Mouse (Mus musculus): ENCODE results near the gene Smg6. TPM values are rescaled to one million over a fixed set of nuclear protein-coding genes. Genes with fewer than 3 reads are reported as not detected.

Gene Smg6
- polyA plus RNA-seq, 1 experiment from 2014 or later = 18.3 TPM

DNA sequence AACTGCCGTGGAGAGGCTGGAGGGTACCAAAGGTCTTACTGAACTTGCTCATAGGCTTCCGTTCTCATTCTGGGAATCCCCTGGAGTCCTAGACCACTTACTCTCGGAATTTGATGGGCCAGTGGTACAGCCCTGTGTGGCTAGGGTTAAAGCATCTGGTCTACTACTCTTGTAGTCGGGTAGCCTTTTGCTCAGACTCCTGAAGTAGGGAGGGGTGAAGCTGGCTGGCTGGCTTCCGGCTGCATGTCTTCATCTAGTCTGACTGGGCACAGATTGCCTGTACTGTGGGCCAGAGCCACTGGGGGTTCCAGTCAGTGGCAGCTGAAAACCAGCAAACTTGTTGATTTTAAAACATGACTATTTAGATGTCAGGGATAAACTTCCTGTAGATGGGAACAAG, 167.0 kb downstream of the Smg6 start:
- Histone ChIP-seq H3K4me1 (no peaks in the 10 kb centered on the region), H3K9me3 (replicated peaks) (no peaks in the 10 kb centered on the region), H3K36me3 (ENCODE audit: poor library complexity, severe bottlenecking) (peaks cover 2% of the 10 kb centered on the region; the same call in 1 of the 2 replicates), H3K9ac (no peak overlapping the region), H3K27me3 (no peaks in the 10 kb centered on the region), H3K4me3 (no peak overlapping the region), H3K4me2 (no peak overlapping the region), H3K27ac (no peak overlapping the region)
- no peak for ATAC-seq
- WGBS = 87% methylated on average over 5 of the region's 5 CpGs

GRCm38 (mm10) chr11:75094759-75095158, 169.1 kb downstream of the Smg6 start:
- no peak overlapping the region for H3K9ac ChIP-seq
- no peak overlapping the region for H3K27ac ChIP-seq
- H3K4me1 ChIP-seq = no peaks in the 10 kb centered on the region
- no peak overlapping the region for H3K4me2 ChIP-seq
- WGBS = 98% methylated on average over 1 of the region's 1 CpGs
- no peak for ATAC-seq
- no peaks in the 10 kb centered on the region for H3K9me3 ChIP-seq (replicated peaks)
- peaks cover 5% of the 10 kb centered on the region; the same call in 1 of the 2 replicates for H3K36me3 ChIP-seq (ENCODE audit: poor library complexity, severe bottlenecking)
- H3K27me3 ChIP-seq = no peaks in the 10 kb centered on the region
- no peak overlapping the region for H3K4me3 ChIP-seq

GRCm38 (mm10) chr11:75102763-75103339, 177.2 kb downstream of the Smg6 start:
- Histone ChIP-seq H3K4me2 (no peak overlapping the region), H3K4me1 (0 out of 2 replicates have a peak, but pooled peaks cover 3% of the 10 kb centered on the region), H3K36me3 (ENCODE audit: poor library complexity, severe bottlenecking) (peaks cover 1% of the 10 kb centered on the region; the same call in 1 of the 2 replicates), H3K9ac (no peak overlapping the region), H3K4me3 (no peak overlapping the region), H3K27me3 (no peaks in the 10 kb centered on the region), H3K9me3 (replicated peaks) (no peaks in the 10 kb centered on the region), H3K27ac (no peak overlapping the region)
- ATAC-seq = no peak
- WGBS = 80% methylated on average over 5 of the region's 5 CpGs

GRCm38 (mm10) chr11:75106614-75107013, 181.0 kb downstream of the Smg6 start:
- WGBS = 74% methylated on average over 5 of the region's 5 CpGs
- Histone ChIP-seq H3K36me3 (ENCODE audit: poor library complexity, severe bottlenecking) (no peaks in the 10 kb centered on the region), H3K9ac (no peak overlapping the region), H3K4me1 (0 out of 2 replicates have a peak, but pooled peaks cover 3% of the 10 kb centered on the region), H3K27ac (no peak overlapping the region), H3K9me3 (replicated peaks) (no peaks in the 10 kb centered on the region), H3K4me3 (no peak overlapping the region), H3K4me2 (no peak overlapping the region), H3K27me3 (no peaks in the 10 kb centered on the region)
- no peak for ATAC-seq

- Histone ChIP-seq H3K9ac (no peak overlapping the region), H3K9me3 (replicated peaks) (no peaks in the 10 kb centered on the region), H3K4me1 (no peaks in the 10 kb centered on the region), H3K27me3 (no peaks in the 10 kb centered on the region), H3K4me2 (no peak overlapping the region), H3K36me3 (ENCODE audit: poor library complexity, severe bottlenecking) (no peaks in the 10 kb centered on the region), H3K27ac (no peak overlapping the region), H3K4me3 (no peak overlapping the region)
- ATAC-seq = no peak
These were observed 183.3 kb downstream of the Smg6 start for GRCm38 (mm10) chr11:75108909-75109308.

GRCm38 (mm10) chr11:75116379-75116778, 190.8 kb downstream of the Smg6 start:
- Histone ChIP-seq H3K36me3 (ENCODE audit: poor library complexity, severe bottlenecking) (no peaks in the 10 kb centered on the region), H3K4me2 (no peak overlapping the region), H3K27me3 (no peaks in the 10 kb centered on the region), H3K4me1 (no peaks in the 10 kb centered on the region), H3K9ac (no peak overlapping the region), H3K4me3 (no peak overlapping the region), H3K27ac (no peak overlapping the region), H3K9me3 (replicated peaks) (no peaks in the 10 kb centered on the region)
- WGBS = 90% methylated on average over 6 of the region's 6 CpGs
- ATAC-seq = no peak

GRCm38 (mm10) chr11:75118141-75118540, 192.5 kb downstream of the Smg6 start:
- H3K9me3 ChIP-seq (replicated peaks) = no peaks in the 10 kb centered on the region
- no peak overlapping the region for H3K4me3 ChIP-seq
- H3K4me2 ChIP-seq = no peak overlapping the region

GRCm38 (mm10) chr11:75119298-75119697, 193.7 kb downstream of the Smg6 start:
- Histone ChIP-seq H3K4me1 (no peaks in the 10 kb centered on the region), H3K27ac (no peak overlapping the region), H3K9ac (no peak overlapping the region), H3K27me3 (no peaks in the 10 kb centered on the region), H3K9me3 (replicated peaks) (no peaks in the 10 kb centered on the region), H3K4me3 (no peak overlapping the region), H3K36me3 (ENCODE audit: poor library complexity, severe bottlenecking) (no peaks in the 10 kb centered on the region), H3K4me2 (no peak overlapping the region)
- 92% methylated on average over 2 of the region's 2 CpGs for WGBS
- no peak for ATAC-seq

More at GRCm38 (mm10) chr11:75118141-75118540, 192.5 kb downstream of the Smg6 start:
- no peak for ATAC-seq
- no peaks in the 10 kb centered on the region for H3K36me3 ChIP-seq (ENCODE audit: poor library complexity, severe bottlenecking)
- no peaks in the 10 kb centered on the region for H3K4me1 ChIP-seq
- 96% methylated on average over 2 of the region's 2 CpGs for WGBS
- H3K27me3 ChIP-seq = no peaks in the 10 kb centered on the region
- no peak overlapping the region for H3K27ac ChIP-seq
- no peak overlapping the region for H3K9ac ChIP-seq

DNA sequence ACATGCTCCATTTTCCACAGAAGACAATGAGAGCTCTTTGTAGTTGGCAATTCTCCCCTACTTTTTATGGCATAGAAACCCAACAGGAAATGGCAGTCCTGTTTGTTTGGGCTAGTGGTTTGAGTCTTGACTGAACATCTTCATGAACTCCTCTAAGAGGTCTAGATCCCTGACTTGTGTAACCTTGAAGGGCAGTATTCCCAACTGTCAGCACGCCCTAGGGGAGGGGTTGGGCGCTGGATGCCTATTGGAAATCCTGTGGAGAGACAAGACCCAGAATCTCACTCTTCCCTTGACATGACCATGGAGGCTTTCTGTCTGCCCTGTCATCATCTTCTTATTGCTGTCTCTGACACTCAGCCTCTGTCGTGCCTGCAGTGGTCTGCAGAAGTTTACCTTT, 194.2 kb downstream of the Smg6 start:
- ATAC-seq = no peak
- Histone ChIP-seq H3K9ac (no peak overlapping the region), H3K4me3 (no peak overlapping the region), H3K4me2 (no peak overlapping the region), H3K36me3 (ENCODE audit: poor library complexity, severe bottlenecking) (no peaks in the 10 kb centered on the region), H3K27ac (no peak overlapping the region), H3K9me3 (replicated peaks) (no peaks in the 10 kb centered on the region), H3K27me3 (no peaks in the 10 kb centered on the region), H3K4me1 (no peaks in the 10 kb centered on the region)
- WGBS = 86% methylated on average over 3 of the region's 3 CpGs

GRCm38 (mm10) chr11:75121348-75121747, 195.7 kb downstream of the Smg6 start:
- H3K9ac ChIP-seq = no peak overlapping the region
- no peaks in the 10 kb centered on the region for H3K9me3 ChIP-seq (replicated peaks)
- ATAC-seq = no peak
- no peak overlapping the region for H3K4me2 ChIP-seq
- no peak overlapping the region for H3K4me3 ChIP-seq
- no peaks in the 10 kb centered on the region for H3K27me3 ChIP-seq
- H3K36me3 ChIP-seq (ENCODE audit: poor library complexity, severe bottlenecking) = no peaks in the 10 kb centered on the region
- 74% methylated on average over 1 of the region's 1 CpGs for WGBS
- H3K27ac ChIP-seq = no peak overlapping the region
- no peaks in the 10 kb centered on the region for H3K4me1 ChIP-seq

GRCm38 (mm10) chr11:75124406-75124805, 198.8 kb downstream of the Smg6 start:
- no peak overlapping the region for H3K27ac ChIP-seq
- no peak overlapping the region for H3K4me3 ChIP-seq
- no peaks in the 10 kb centered on the region for H3K4me1 ChIP-seq
- no peak for ATAC-seq
- no peak overlapping the region for H3K9ac ChIP-seq
- H3K36me3 ChIP-seq (ENCODE audit: poor library complexity, severe bottlenecking) = no peaks in the 10 kb centered on the region
- 92% methylated on average over 2 of the region's 2 CpGs for WGBS
- no peak overlapping the region for H3K4me2 ChIP-seq
- H3K9me3 ChIP-seq (replicated peaks) = no peaks in the 10 kb centered on the region
- H3K27me3 ChIP-seq = no peaks in the 10 kb centered on the region

GRCm38 (mm10) chr11:75126384-75126783, 200.8 kb downstream of the Smg6 start:
- Histone ChIP-seq H3K36me3 (ENCODE audit: poor library complexity, severe bottlenecking) (no peaks in the 10 kb centered on the region), H3K4me1 (no peaks in the 10 kb centered on the region), H3K4me2 (no peak overlapping the region), H3K9ac (no peak overlapping the region), H3K9me3 (replicated peaks) (no peaks in the 10 kb centered on the region), H3K4me3 (no peak overlapping the region), H3K27ac (no peak overlapping the region), H3K27me3 (no peaks in the 10 kb centered on the region)
- no peak for ATAC-seq
- WGBS = 95% methylated on average over 3 of the region's 3 CpGs

DNA sequence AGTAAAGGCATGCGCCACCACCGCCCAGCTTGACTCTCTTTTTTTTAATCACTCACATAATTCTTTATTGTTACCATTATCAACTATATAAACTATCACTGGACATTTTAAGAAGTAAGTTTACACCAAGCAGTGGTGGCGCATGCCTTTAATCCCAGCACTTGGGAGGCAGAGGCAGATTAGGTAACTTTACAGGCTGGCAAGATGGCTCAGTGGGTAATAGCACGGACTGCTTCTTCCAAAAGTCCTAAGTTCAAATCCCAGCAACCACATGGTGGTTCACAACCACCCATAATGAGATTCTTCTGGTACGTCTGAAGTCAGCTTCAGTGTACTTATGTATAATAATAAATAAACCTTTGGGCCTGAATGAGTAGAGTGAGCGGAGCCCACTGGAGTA, 203.9 kb downstream of the Smg6 start:
- no peak overlapping the region for H3K4me3 ChIP-seq
- H3K27me3 ChIP-seq = no peaks in the 10 kb centered on the region
- no peak for ATAC-seq
- no peak overlapping the region for H3K9ac ChIP-seq
- H3K27ac ChIP-seq = no peak overlapping the region
- H3K4me2 ChIP-seq = no peak overlapping the region
- H3K36me3 ChIP-seq (ENCODE audit: poor library complexity, severe bottlenecking) = no peaks in the 10 kb centered on the region
- peaks cover 26% of the 10 kb centered on the region for H3K4me1 ChIP-seq
- H3K9me3 ChIP-seq (replicated peaks) = no peaks in the 10 kb centered on the region
- WGBS = 94% methylated on average over 6 of the region's 6 CpGs

Data from forebrain, embryonic 13.5 days (tissue).